Mouse (Mus musculus): ENCODE measurements around the gene Sp1. TPM values are rescaled to one million over a fixed set of nuclear protein-coding genes. Genes with fewer than 3 reads are reported as not detected.

Sp1 gene
- total and polyA plus RNA-seq, 3 experiments = 16.3 to 92.3 (median 47.2) TPM

- no peaks in the 10 kb centered on the region for H3K27me3 ChIP-seq (ENCODE audit: control insufficient read depth in 1 of 2, insufficient read depth in 2 of 2, low read length in 2 of 2)
- H3K4me3 ChIP-seq (ENCODE audit: control insufficient read depth in 1 of 2, insufficient read depth in 1 of 2, low read depth in 2 of 2, low read length in 2 of 2) = no peak overlapping the region
- H3K9ac ChIP-seq (ENCODE audit: control insufficient read depth, low read depth, low read length, poor library complexity, severe bottlenecking) = no peak overlapping the region
- H3K4me1 ChIP-seq (ENCODE audit: control insufficient read depth in 1 of 2, insufficient read depth in 2 of 2, low read length in 2 of 2) = peaks cover 0 to 14% of the 10 kb centered on the region in 2 experiments; a peak in 2 of 4 replicates
- peak in 1 of 2 experiments; percentile 41; a peak in 1 of 4 replicates for TF ChIP-seq EP300 (IDR thresholded peaks at IDR 0.05; ENCODE audit: low read depth in 1 of 2, low read length in 2 of 2)
- no peak for TF ChIP-seq TBP (IDR thresholded peaks at IDR 0.05; ENCODE audit: low read depth, low read length)
- H3K9me3 ChIP-seq (replicated peaks; ENCODE audit: insufficient read depth, low read length) = no peaks in the 10 kb centered on the region
- H3K36me3 ChIP-seq (ENCODE audit: control insufficient read depth in 1 of 2, insufficient read depth in 2 of 2, low read length in 2 of 2) = peaks cover 18 to 29% of the 10 kb centered on the region in 2 experiments
- DNase-seq (ENCODE audit: low read depth, low spot score) = peak; percentile 60
- no peaks in the 10 kb centered on the region for H3K79me2 ChIP-seq (ENCODE audit: control insufficient read depth, insufficient read depth, low read length, poor library complexity)
- H3K27ac ChIP-seq (ENCODE audit: control insufficient read depth, low read depth, low read length) = no peak overlapping the region
Measured at GRCm38 (mm10) chr15:102432046-102432445, 26.1 kb downstream of the Sp1 start.

GRCm38 (mm10) chr15:102433173-102433572, 27.2 kb downstream of the Sp1 start:
- H3K79me2 ChIP-seq (ENCODE audit: control insufficient read depth, insufficient read depth, low read length, poor library complexity) = no peaks in the 10 kb centered on the region
- H3K4me1 ChIP-seq (ENCODE audit: control insufficient read depth in 1 of 2, insufficient read depth in 2 of 2, low read length in 2 of 2) = peaks cover 0 to 14% of the 10 kb centered on the region in 2 experiments; a peak in 2 of 4 replicates
- H3K9ac ChIP-seq (ENCODE audit: control insufficient read depth, low read depth, low read length, poor library complexity, severe bottlenecking) = no peak overlapping the region
- no peaks in the 10 kb centered on the region for H3K9me3 ChIP-seq (replicated peaks; ENCODE audit: insufficient read depth, low read length)
- DNase-seq (ENCODE audit: low read depth, low spot score) = peak; percentile 51
- H3K4me3 ChIP-seq (ENCODE audit: control insufficient read depth in 1 of 2, insufficient read depth in 1 of 2, low read depth in 2 of 2, low read length in 2 of 2) = no peak overlapping the region
- no peaks in the 10 kb centered on the region for H3K27me3 ChIP-seq (ENCODE audit: control insufficient read depth in 1 of 2, insufficient read depth in 2 of 2, low read length in 2 of 2)
- H3K27ac ChIP-seq (ENCODE audit: control insufficient read depth, low read depth, low read length) = no peak overlapping the region
- peak; percentile 61 to 62 for TF ChIP-seq EP300 (IDR thresholded peaks at IDR 0.05; ENCODE audit: low read depth in 1 of 2, low read length in 2 of 2)
- TF ChIP-seq GATA1 (IDR thresholded peaks at IDR 0.05; ENCODE audit: low read depth, low read length) = peak; percentile 63
- TF ChIP-seq ELF1 (IDR thresholded peaks at IDR 0.05; ENCODE audit: low read depth, low read length) = no peak
- TF ChIP-seq ETS1 (IDR thresholded peaks at IDR 0.05; ENCODE audit: low read depth, low read length) = peak; percentile 60
- H3K36me3 ChIP-seq (ENCODE audit: control insufficient read depth in 1 of 2, insufficient read depth in 2 of 2, low read length in 2 of 2) = peaks cover 18 to 25% of the 10 kb centered on the region in 2 experiments

- Histone ChIP-seq H3K9me3 (replicated peaks; ENCODE audit: insufficient read depth, low read length) (no peaks in the 10 kb centered on the region), H3K9ac (ENCODE audit: control insufficient read depth, low read depth, low read length, poor library complexity, severe bottlenecking) (no peak overlapping the region), H3K36me3 (ENCODE audit: control insufficient read depth in 1 of 2, insufficient read depth in 2 of 2, low read length in 2 of 2) (0 out of 4 replicates have a peak, but pooled peaks cover 0 to 3% of the 10 kb centered on the region in 2 experiments), H3K4me3 (ENCODE audit: control insufficient read depth in 1 of 2, insufficient read depth in 1 of 2, low read depth in 2 of 2, low read length in 2 of 2) (no peak overlapping the region), H3K27me3 (ENCODE audit: control insufficient read depth in 1 of 2, insufficient read depth in 2 of 2, low read length in 2 of 2) (no peaks in the 10 kb centered on the region), H3K4me1 (ENCODE audit: control insufficient read depth in 1 of 2, insufficient read depth in 2 of 2, low read length in 2 of 2) (peaks cover 2 to 17% of the 10 kb centered on the region in 2 experiments; a peak in 3 of 4 replicates), H3K79me2 (ENCODE audit: control insufficient read depth, insufficient read depth, low read length, poor library complexity) (no peaks in the 10 kb centered on the region; the same call in 1 of the 2 replicates), H3K27ac (ENCODE audit: control insufficient read depth, low read depth, low read length) (no peak overlapping the region)
- DNase-seq (ENCODE audit: low read depth, low spot score) = peak; percentile 92
- TF ChIP-seq ETS1 (IDR thresholded peaks at IDR 0.05; ENCODE audit: low read depth, low read length) (no peak), CTCF (IDR thresholded peaks at IDR 0.05 in 2 of 3, conservative IDR thresholded peaks at IDR 0.05 in 1 of 3; ENCODE audit: control insufficient read depth in 1 of 3, insufficient read depth in 1 of 3, low read depth in 2 of 3, low read length in 3 of 3, poor library complexity in 1 of 3, severe bottlenecking in 1 of 3) (peak; percentile 83 to 97 (median 97)), UBTF (IDR thresholded peaks at IDR 0.05; ENCODE audit: borderline replicate concordance, insufficient read depth, low read depth, low read length) (no peak), GABPA (IDR thresholded peaks at IDR 0.05; ENCODE audit: low read depth, low read length) (no peak), MYC (IDR thresholded peaks at IDR 0.05; ENCODE audit: low read depth, low read length) (no peak), CHD2 (IDR thresholded peaks at IDR 0.05; ENCODE audit: low read length) (no peak), NELFE (IDR thresholded peaks at IDR 0.05; ENCODE audit: low read depth, low read length) (no peak), ZNF384 (IDR thresholded peaks at IDR 0.05; ENCODE audit: low read depth, low read length) (peak; percentile 59), POLR2A (IDR thresholded peaks at IDR 0.05; ENCODE audit: control insufficient read depth in 1 of 2, insufficient read depth in 1 of 2, low read depth in 1 of 2, low read length in 2 of 2, poor library complexity in 1 of 2) (no peak), EP300 (IDR thresholded peaks at IDR 0.05; ENCODE audit: low read depth in 1 of 2, low read length in 2 of 2) (no peak), KAT2A (conservative IDR thresholded peaks at IDR 0.05; ENCODE audit: low read depth, low read length) (no peak), TCF12 (IDR thresholded peaks at IDR 0.05; ENCODE audit: low read depth, low read length) (no peak), ZC3H11A (IDR thresholded peaks at IDR 0.05; ENCODE audit: low read depth, low read length) (peak; percentile 89), USF1 (IDR thresholded peaks at IDR 0.05; ENCODE audit: low read depth, low read length) (no peak), MAX (IDR thresholded peaks at IDR 0.05; ENCODE audit: low read length) (no peak), ZKSCAN1 (IDR thresholded peaks at IDR 0.05; ENCODE audit: low read depth, low read length) (no peak), RAD21 (IDR thresholded peaks at IDR 0.05; ENCODE audit: low read depth, low read length) (peak; percentile 88), JUND (IDR thresholded peaks at IDR 0.05; ENCODE audit: low read depth, low read length) (no peak), SMC3 (IDR thresholded peaks at IDR 0.05; ENCODE audit: low read depth, low read length) (peak; percentile 99), MYB (IDR thresholded peaks at IDR 0.05; ENCODE audit: low read depth, low read length) (no peak), NRF1 (IDR thresholded peaks at IDR 0.05; ENCODE audit: insufficient read depth, low read depth, low read length, poor library complexity, severe bottlenecking) (no peak), ELF1 (IDR thresholded peaks at IDR 0.05; ENCODE audit: low read depth, low read length) (no peak), SIN3A (IDR thresholded peaks at IDR 0.05; ENCODE audit: low read length) (no peak), CHD1 (IDR thresholded peaks at IDR 0.05; ENCODE audit: low read depth, low read length) (no peak)
Measured at GRCm38 (mm10) chr15:102442490-102442889, 36.5 kb downstream of the Sp1 start.
